8 mouse cellular contexts compared by ENCODE assay signal in the genomic region with DNA sequence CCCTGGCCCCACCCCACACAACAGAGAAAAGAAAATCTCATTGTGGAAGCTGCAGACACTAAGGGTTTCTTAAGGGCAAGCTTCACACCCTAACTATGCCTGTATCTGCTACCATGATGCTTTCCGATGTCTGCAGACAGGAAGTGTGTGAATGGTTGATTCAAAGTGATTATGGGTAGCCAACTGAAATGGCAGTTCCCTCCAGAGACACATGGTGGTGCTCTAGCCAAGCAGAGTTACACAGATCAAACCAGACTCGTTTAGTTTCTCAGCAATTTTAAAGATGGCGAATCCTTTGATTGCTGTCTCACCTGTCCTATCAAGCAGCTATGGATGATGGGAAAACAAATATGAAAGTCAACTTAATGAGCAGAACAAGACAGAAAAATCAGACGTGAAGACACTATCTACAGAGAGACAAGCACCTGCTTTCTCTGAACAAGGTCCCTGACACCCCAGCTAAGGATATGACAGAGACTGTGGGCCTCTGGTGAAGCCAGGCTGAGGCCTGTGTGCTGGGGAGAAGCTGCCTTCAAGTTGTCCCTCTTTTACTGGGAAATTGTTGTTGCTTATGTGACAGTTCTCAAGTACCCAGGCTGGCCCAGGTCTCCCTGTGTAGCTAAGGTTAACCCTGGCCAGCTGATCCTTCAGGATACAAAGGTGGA. TPM values are rescaled to one million over a fixed set of nuclear protein-coding genes. Genes with fewer than 3 reads are reported as not detected.
A peak's percentile ranks its signal among the peaks of the same experiment; 100 is the strongest.
DNase-seq lines count a peak whose midpoint lies in the region; ATAC-seq and TF ChIP-seq lines count a peak whose summit lies in the region.

No protein-coding gene starts in this region.

- no peaks in the 10 kb centered on the region for H3K36me3 ChIP-seq in heart, embryonic 11.5 days (ENCODE audit: control insufficient read depth, insufficient read depth, low read length)
- H3K36me3 ChIP-seq in limb, embryonic 12.5 days: no peaks in the 10 kb centered on the region
- no peaks in the 10 kb centered on the region for H3K36me3 ChIP-seq in midbrain, embryonic 15.5 days (replicated peaks)

- no peak overlapping the region for H3K4me2 ChIP-seq in heart, embryonic 11.5 days
- no peak overlapping the region for H3K4me2 ChIP-seq in limb, embryonic 12.5 days
- no peak overlapping the region for H3K4me2 ChIP-seq in midbrain, embryonic 15.5 days

- no peak overlapping the region for H3K27ac ChIP-seq in heart, embryonic 11.5 days (ENCODE audit: low read depth, low read length)
- H3K27ac ChIP-seq in cortical plate, adult 2 months (ENCODE audit: insufficient read depth, low read length): no peak overlapping the region
- H3K27ac ChIP-seq in limb, embryonic 12.5 days: no peak overlapping the region
- H3K27ac ChIP-seq in midbrain, embryonic 15.5 days: no peak overlapping the region

- intact Hi-C loops in gastrocnemius, postnatal 14 days (cut with DNase I; ENCODE audit: low total_unique reads): loop anchor here (2.0 kb wide), 1 partner anchor 185 kb away; no protein-coding TSS in a partner anchor

- no peaks in the 10 kb centered on the region for H3K27me3 ChIP-seq in heart, embryonic 11.5 days (ENCODE audit: control insufficient read depth, insufficient read depth, low read length)
- H3K27me3 ChIP-seq in limb, embryonic 12.5 days: no peaks in the 10 kb centered on the region
- H3K27me3 ChIP-seq in midbrain, embryonic 15.5 days (replicated peaks): no peaks in the 10 kb centered on the region

- no peak overlapping the region for H3K9ac ChIP-seq in heart, embryonic 11.5 days (ENCODE audit: low read depth, low read length)
- no peak overlapping the region for H3K9ac ChIP-seq in limb, embryonic 12.5 days (replicated peaks)
- no peak overlapping the region for H3K9ac ChIP-seq in midbrain, embryonic 15.5 days

- ATAC-seq in heart, embryonic 11.5 days (replicated peaks; ENCODE audit: insufficient number of reproducible peaks, low FRiP score, low TSS enrichment): no peak
- peak; percentile 52; the same call in 1 of the 2 replicates for ATAC-seq in limb, embryonic 12.5 days (ENCODE audit: insufficient number of reproducible peaks, insufficient read depth, low FRiP score, low TSS enrichment, low read depth)
- ATAC-seq in midbrain, embryonic 15.5 days (replicated peaks): peak; percentile 83

- no peak overlapping the region for H3K4me3 ChIP-seq in heart, embryonic 11.5 days (ENCODE audit: low read depth, low read length)
- H3K4me3 ChIP-seq in cortical plate, adult 2 months (ENCODE audit: insufficient read depth, low read length): no peak overlapping the region
- H3K4me3 ChIP-seq in limb, embryonic 12.5 days (replicated peaks): no peak overlapping the region
- no peak overlapping the region for H3K4me3 ChIP-seq in midbrain, embryonic 15.5 days

- TF ChIP-seq CTCF in cortical plate, adult 2 months (IDR thresholded peaks at IDR 0.05; ENCODE audit: extremely low read depth, insufficient read depth, low read length): peak; percentile 97

- H3K4me1 ChIP-seq in heart, embryonic 11.5 days (ENCODE audit: control insufficient read depth, insufficient read depth, low read length): no peaks in the 10 kb centered on the region
- peaks cover 2% of the 10 kb centered on the region; the same call in 1 of the 2 replicates for H3K4me1 ChIP-seq in cortical plate, adult 2 months (ENCODE audit: control insufficient read depth, insufficient read depth, low read length)
- H3K4me1 ChIP-seq in limb, embryonic 12.5 days (replicated peaks): no peaks in the 10 kb centered on the region
- no peaks in the 10 kb centered on the region for H3K4me1 ChIP-seq in midbrain, embryonic 15.5 days

- no peak for TF ChIP-seq POLR2A in cortical plate, adult 2 months (IDR thresholded peaks at IDR 0.05; ENCODE audit: extremely low read depth, insufficient read depth, low read length)

- H3K9me3 ChIP-seq in heart, embryonic 11.5 days (replicated peaks; ENCODE audit: control insufficient read depth, low read length): peaks cover 8% of the 10 kb centered on the region; the same call in 1 of the 2 replicates
- H3K9me3 ChIP-seq in limb, embryonic 12.5 days: peaks cover 9% of the 10 kb centered on the region
- no peaks in the 10 kb centered on the region for H3K9me3 ChIP-seq in midbrain, embryonic 15.5 days

- DNase-seq in heart, adult 11 months: peak; percentile 93
- peak; percentile 57 for DNase-seq in gastrocnemius, postnatal 14 days
- DNase-seq in kidney, adult 8-10 months: peak; percentile 62 to 85
- DNase-seq in spleen, postnatal 36 days (ENCODE audit: low spot score in 2 of 2): peak; percentile 73 to 82

- 11% methylated on average over 4 of the region's 4 CpGs for WGBS in heart, embryonic 11.5 days (ENCODE audit: insufficient replicate concordance)
- WGBS in limb, embryonic 12.5 days: 17% methylated on average over 4 of the region's 4 CpGs
- WGBS in midbrain, embryonic 15.5 days: 10% methylated on average over 4 of the region's 4 CpGs

RNA-seq across cellular contexts. Expression of a gene that starts 7.4 kb away (rescaled TPM):
- polyA plus RNA-seq in heart, embryonic 11.5 days (2014; fragmentation: Nextera tagmentation; extraction: Ambion mirVana): 6.7 and 8.8 TPM in 2 replicates
- 1.6 and 1.8 TPM in 2 replicates for polyA plus RNA-seq in cortical plate, adult 2 months (2012; rRNA removed)
- total RNA-seq in gastrocnemius, postnatal 14 days (2021): 1 to 10 TPM; 7.9 to 8.7 TPM
- 4.1 and 4.3 TPM in 2 replicates for polyA plus RNA-seq in limb, embryonic 12.5 days (2016; fragmentation: Nextera tagmentation; extraction: Ambion mirVana)
- polyA plus RNA-seq in midbrain, embryonic 15.5 days (2015; fragmentation: Nextera tagmentation; extraction: Ambion mirVana): 1.2 and 1.3 TPM in 2 replicates
